Mouse (Mus musculus) thymus, postnatal 4 days (tissue): ENCODE data around the gene Kansl1l.

Experiments
- DNase-seq: peaks from one replicate; pipeline ENCODE4 v3.0.0; 2021

Kansl1l gene

DNA sequence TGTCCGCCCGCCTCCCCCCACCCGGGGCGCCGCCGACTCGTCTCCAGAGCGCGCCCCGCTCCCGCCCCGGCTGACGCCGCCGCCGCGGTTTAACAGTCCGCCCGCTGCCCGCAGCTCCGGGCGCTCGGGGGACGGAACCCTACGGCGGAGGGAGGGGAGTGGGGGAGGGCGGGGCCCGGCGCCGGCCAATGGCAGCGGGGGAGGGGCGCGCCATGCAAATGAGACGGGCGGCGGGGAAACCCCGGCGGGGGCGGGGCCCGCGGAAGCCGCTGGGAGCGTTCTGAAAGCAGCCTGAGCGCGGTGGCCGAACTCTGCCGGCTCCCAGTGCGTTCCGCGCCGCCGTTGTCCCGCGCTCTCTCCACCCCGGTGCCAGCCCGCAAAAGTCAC, at the start of gene Kansl1l:
Gene Kansl1l (minus strand): TSS at position 110 of the 387 bp plus-strand sequence.
- DNase-seq, result peak; percentile 99

DNA sequence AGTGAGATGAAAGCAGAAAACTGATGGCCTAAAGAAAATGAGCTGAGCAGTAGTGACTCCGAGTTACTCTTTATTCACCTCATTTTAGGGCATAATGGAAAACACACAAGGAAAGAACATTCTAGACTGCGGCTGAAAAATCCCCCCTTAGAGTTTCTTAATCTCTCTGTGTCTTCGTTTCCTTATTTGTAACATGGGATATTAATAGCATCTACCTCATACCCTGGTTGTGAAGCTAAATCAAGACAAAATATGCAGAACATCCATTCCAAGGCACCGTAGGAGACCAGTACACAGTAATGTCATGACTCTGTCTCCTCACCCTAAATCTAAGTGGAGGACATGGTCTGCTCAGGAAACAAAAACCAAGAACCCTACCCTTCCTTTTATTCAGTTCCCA, 48.3 kb upstream of the Kansl1l start:
- no peak for DNase-seq

DNA sequence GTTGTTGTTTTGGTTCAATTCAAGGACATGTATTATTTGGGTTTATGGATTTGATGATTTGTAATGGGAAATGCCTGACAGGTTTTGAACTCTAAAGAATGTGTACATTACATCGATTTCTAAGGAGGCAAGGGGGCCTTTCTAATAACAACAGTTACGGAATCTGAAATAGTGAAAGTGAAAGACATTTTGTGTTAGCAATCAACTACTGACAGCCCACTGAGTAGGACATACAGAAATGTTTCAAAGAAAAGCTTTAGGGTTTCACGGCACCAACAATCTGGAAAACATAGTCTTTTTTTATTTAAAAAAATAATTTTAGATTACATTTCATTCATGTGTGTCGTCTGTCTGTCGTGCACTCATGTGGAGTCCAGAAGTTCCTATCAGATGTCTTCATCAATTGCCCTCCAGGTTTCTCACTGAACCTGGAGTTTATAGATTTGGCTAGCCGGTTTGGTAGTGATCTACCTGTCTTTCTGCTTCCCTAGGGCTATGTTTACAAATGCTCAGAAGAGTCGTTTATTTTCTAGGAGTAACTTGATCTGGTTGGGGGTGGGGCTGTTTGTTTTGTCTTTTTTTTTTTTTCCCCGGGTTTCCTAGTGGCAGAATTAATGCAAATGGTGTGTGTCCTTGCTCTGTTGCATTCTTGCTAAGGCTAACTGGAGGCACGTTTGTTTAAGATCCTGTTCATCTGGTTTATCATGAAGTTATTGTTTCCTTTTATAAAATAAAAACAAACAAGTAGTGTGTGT, 46.6 kb upstream of the Kansl1l start:
- no peak for DNase-seq

DNA sequence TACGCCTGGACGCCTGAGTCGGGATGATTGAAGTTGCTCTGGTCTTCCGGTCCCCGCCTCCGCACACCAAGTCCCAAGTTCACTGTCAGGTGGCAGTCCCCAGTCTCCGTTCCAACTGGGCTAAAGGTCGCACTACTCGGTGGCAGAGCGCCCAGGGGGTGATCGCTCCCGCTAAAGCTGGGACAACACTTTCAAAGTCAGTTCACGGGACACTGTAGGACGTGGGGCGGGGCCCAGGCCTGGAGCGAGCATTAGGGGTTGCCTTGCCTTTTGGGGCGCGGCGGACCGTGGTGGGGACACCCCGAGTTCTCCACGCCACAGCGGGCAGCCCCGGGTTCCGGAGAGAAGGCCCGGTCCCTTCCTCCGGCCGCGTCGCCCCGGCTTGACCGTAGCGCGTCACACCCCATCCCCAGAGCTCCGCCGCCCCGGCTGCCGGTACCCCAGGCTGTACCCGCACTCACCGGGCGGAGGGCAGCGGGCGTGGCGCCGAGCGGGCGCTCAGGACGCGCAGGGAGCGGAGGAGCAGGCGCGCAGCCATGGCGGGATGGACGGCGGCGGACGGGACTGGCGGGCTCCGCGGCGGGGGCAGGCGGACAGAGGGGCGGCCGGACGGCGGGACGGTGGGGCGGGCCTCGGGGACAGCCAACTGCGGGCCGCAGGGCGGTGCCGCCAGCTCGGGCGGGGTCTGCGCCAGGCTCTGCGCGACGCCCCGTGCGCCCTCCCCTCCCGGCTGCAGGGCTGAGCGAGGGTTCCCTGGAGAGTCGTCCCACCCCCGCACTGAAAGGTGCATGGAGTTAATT, 45.5 kb upstream of the Kansl1l start, which contains the start of gene Acadl:
Gene Acadl (minus strand): TSS at position 566 of the 800 bp plus-strand sequence.
- DNase-seq, result peak; percentile 76

DNA sequence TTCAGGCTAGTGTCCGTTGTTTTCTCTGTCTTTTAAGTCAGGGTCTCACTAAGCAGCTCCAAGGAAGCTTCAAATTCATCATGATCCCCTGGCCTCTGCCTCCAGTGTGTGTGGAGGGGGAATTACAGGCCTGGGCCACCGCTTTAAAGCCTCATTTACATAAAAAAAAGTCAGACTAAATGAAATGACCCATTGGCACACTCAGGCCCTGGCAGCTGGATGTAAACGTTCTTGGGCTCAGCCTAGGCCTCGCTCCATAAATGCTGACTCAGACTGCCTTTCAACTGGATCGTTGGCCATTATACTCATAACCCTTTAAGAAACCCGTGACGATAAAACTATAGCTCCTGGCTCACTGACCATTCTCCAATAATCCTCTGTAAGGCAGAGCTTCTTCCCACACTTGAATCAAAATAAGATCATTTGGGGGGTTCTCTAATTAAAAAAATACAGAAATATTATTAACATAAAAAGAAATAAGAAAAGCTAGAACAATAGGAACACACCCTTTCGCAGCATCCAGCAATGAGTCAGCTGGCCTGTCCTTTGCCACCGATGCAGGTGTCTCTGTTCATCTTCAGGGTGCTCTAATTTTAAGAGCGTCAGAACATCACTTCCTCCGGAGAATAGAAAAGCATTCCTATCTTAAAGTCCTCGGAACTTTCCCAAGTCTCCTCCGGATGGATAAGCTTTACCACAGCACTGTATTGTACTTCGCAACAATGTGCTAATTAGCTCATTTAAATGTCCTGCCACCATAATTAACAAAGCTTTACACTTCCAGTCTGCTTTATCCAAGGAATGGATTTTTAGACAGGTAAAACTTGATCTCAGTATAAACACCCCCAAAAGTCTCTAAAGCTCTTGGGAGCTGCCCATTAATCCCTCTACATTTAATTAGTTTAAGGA, 44.7 kb upstream of the Kansl1l start:
- DNase-seq, result no peak

DNA sequence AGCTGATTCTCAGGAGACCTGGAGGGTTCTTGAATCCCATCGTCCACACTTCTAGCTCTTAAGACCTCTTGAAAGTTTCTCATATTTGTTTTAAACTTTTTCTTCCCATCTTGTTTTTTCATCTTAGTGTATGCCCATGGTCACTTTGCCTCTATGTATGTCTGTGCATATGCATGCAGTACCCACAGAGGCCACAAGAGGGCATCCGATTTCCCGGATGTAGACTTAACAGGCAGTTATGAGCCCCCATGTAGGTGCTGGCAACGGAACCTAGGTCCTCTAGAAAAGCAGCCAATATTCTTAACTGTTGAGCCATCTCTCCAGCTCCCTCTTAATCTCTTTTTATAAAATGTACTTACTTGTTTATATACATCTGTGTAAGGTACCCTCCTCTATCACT, 30.1 kb upstream of the Kansl1l start:
- peak; percentile 76 for DNase-seq

DNA sequence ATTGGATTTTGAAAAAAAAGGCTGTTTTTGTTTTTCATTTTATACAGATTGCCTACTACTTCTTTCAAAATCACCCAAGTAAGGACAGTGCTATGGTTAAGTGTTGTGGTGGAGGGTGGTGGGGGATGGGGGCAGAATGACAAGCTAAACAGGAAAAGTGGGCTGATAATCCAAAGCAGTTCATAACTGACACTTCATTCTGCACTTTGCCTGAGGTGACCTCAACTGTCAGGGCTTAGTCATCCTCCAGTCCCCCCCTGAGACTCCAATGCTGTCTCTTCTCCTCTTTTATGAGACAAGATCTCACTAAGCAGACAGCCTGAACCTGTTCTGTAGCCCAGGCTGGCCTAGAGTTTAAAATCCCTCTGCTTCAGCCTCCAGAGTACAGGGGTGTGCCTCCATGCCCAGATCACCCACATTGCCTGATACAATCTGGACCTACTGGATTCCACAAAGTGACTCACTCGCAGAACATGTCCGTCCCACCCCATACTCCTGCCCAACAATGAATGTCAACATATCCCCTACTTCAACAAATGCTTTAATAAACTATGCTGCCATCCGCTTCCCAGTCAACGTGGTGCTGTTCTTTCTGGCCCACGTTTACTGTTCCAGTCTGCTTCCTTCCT, 28.4 kb upstream of the Kansl1l start:
- DNase-seq, result no peak

DNA sequence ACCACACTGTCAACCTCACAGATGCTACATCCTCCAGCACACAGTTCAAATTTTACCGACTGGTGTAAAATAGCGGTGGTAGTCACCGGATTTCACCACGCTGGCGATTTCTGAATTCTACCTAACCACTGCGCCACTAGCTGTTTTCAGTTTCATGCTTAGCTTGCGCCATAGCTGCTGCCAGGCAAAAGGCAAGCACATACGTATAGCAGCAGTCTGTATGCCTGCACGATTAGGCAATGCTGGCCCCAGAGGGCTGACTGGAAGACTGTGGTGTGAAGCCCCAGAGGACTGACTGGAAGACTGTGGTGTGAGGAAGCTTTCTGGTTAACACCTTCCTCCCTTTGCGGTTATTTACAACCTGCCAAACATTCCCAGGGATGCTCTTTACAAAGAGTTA, 24.6 kb upstream of the Kansl1l start:
- no peak for DNase-seq

DNA sequence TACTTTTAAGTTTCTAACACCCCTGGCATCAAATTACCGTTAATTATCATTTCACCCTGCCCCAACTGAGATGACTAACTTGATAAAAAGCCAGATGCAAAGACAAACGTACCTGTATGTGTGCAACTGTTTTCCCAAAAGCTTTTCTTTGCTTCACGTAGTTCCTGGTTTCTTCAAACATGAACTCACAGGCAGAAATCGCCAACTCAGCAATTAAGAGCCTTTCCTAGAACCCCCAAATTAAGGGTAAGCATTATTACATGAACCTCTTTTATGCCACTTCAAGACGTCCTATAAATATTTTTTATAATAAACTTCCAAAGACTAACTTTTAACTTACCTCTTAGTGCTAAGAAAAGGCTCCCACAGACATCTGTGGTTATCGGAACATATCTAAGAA, 24.1 kb upstream of the Kansl1l start:
- DNase-seq, result no peak

DNA sequence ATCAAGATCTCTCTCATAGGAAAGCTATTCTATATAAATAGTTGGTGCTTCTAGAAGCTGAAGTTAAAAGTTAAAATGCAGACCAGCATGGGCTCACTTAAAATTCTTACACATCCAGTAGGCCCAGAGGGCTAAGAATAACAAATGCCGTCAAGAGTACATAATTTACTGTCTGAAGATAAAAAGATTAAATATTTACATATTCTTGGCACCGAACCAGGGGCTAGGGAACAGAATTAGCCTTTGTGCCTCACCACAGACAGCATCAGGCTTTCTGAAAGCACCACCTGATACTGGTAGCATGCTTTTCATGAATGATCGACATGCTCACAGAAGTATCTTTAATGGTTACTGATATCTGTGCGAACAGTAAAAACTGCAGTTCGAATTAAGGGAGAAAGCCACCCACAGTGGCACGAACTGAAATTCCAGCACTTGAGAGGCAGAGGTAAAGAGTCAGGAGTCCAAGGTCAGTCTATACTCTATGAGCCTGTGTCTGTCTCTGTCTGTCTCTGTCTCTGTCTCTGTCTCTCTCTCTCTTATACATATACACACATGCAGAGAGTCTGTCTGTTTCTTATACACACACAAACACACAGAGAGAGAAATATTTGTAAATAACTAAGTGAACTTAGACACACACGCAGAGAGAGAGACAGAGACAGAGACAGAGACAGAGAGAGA, 22.5 kb upstream of the Kansl1l start:
- no peak for DNase-seq

DNA sequence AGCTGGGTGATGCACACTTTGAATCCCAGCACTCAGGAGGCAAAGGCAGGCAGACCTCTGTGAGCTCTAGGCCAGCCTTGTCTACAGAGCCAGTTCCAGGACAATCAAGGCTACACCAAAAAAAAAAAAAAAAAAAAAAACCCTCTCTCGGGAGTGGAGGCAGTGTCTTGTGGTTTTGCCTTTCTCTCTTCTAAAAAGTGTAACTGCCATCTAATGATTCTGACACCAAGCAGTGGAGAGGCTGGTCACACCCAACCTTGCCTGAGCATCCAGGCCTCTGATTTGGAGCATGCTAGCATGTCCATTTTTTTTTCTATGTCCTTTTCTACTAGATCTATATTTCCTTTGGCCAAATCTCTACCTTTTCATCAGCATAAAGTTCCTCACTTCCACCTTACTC, 21.8 kb upstream of the Kansl1l start:
- DNase-seq, result no peak

DNA sequence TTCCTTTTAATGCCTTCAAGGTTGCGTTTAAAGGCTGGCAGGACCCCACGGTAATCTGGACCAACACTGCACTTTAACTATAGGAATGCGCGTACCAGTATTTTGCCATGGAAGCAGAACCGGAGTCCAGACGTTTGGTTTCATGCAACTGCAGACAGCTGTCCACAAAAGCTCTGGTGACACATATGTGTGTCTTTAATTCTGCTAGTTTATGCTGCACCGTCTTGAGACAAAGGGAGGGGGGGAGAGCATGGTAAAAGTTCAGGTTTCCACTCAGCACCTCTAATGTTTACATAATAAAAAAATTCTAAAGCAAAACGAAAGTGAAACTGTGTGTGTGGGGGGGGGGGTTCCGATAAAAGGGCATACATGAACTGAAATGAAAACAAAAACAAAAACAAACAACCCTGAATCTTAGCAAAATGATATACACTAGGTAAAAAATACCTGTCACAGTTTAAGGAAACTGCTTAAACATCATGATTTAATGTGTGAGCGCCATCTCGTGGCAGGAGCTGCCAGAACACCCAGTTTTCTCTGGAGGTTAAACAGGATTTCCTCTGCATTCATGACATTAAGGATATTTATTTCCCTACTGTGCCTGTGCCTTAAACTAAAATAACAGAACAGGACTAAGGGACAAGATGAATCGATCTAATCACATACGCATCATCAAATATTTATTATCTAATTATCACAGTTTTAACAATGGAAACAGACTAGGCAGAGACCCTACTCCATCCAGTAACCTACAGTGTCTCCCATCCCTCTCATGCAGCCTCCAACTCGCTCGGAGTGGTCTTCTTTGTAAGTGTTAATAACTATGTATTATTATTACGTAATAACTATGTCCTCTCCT, 21.1 kb upstream of the Kansl1l start:
- peak; percentile 94 for DNase-seq

DNA sequence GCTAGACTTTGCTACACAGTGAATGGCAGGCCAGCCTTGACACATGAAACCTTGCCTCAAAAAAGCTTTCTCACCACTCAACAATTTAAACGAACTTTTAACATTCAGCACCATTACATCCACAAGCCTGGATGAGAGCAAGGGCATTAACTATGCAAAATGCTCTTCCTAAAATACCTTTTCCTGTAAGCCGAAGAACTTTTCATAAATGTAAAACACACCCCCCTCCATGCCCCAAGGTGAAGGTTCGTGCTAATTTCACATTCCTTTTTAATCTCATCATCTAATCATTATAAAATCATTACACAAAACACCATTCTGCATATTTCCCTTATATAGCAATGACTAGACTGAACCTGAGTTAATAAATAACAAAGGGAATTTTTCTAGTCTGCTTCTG, 19.8 kb upstream of the Kansl1l start:
- DNase-seq, result no peak

DNA sequence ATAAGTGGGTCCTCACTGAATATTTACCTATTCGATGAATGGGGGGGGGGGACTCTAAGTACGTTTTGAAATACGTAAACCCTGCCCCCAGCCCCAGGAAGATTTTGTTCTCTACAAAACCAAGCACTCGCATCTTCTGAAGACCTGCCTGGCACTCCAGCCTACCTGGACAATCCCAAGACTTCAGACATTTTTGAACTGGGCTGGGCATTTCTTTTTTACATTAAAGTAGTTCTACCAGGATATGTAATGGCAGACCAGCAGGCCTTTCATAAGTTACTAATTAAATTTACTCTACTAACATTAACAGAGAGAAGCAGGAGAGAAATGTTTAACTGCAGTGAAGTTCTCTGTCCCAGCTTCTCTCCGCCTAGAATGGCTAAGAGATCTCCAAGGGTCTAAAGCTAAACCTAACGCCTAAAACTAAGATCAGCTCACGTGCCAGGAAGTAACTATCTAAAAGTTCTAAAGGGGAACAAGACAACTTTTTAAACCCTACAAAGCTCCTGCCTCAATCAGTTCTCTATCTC, 15.3 kb upstream of the Kansl1l start:
- DNase-seq, result no peak

DNA sequence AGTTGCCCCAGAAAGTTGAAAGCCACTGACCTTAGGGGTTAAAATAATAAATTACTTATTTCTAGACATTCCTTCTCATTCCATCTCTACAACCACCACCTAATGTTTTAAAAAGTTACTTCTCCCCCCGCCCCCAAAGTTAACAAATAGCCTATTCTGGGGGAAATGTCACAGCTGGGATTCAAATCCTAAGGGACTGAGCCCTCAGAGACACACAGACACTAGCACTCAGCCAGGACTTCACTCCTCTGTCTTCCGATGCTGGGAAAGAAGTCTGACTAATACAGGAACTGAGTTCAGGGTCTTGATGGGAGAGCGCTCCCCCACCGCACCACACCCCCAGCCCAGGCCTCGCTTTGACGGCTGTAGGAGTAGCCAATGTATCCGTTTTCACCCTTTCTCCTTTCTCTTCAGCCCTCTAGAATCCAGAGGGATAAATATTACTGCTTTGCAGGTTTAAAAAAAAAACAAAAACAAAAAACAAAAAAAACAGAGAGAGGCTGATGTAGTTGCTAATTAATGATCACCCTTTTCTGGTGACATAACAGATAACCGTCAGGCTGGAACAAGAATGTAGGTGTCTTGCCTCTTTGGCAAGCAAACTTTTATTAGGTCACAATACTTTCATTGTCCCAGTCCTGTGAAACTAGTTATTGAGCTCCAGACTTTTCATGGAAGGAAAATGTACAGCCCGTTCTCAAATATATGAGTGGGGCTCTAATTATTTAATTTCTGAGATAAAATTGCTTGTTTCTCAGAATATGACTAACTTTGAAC, 14.7 kb upstream of the Kansl1l start:
- DNase-seq, result no peak

DNA sequence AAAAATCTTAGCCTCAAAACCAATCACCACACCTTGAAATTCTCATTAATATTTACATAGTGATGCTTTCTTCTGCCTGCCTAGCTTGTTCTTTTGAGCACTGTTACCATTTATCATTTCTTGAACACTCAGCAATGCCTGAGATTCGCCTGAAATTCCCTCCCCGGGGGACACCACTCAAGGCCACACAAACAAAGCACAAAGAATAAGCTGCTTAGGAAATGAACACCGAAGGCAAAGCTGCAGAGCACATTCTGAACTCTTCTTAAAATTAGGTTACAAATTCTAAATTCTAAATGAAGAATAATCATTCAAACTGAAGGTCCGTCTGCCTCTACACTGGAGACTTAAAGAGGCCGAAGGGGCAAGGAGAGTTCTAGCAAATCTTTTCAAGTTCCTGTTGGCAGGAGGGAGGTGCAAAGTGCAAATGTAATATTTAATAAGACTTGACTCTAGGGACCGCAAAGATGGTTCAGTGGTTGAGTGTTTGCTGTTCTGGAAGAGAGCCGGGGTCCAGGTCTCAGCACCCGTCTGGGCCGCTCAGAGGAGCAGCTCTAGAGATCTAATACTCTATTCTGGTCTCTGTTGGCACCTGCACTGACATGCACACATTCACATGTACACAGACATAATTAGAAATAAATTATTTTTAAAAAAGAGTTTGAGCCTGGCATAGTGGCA, 12.2 kb upstream of the Kansl1l start:
- DNase-seq, result no peak

DNA sequence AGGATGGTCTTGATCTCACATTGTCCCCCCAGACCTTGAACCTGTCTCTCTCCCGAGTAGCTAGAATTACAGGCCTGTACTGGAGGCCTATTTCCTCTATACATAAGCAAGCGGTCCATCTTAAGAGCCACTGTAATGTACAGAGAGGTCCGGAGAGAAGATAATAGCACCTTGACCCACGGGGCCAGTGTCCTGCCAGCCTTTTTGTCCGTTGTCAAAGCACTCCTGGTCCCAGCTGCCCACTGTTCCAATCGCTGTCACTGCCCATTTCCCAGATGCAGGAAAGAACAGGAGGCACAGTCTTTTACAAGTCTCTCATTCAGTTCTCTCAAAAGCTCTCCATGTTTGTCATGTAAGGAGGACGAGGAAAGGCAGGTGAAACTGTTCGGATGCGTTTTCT, 4.6 kb upstream of the Kansl1l start:
- no peak for DNase-seq

DNA sequence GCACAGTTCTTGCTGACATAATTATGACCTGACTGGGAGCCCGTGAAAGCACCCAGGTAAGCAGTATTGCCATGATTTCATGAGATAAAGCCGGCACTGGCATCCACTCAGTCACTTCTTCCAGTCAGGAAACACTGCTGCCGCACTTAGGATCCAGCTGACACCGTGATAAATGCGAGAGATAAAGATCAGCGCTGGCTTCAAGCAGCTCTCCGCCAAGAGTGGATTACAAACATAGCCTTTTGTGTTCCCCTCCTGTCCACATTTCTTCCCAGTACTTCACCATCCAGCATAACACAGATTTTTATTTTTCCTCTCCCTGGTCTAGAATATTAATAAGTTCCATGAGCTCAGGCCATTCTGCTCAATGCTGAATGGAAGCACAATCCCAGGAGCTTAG, 2.9 kb upstream of the Kansl1l start:
- no peak for DNase-seq

DNA sequence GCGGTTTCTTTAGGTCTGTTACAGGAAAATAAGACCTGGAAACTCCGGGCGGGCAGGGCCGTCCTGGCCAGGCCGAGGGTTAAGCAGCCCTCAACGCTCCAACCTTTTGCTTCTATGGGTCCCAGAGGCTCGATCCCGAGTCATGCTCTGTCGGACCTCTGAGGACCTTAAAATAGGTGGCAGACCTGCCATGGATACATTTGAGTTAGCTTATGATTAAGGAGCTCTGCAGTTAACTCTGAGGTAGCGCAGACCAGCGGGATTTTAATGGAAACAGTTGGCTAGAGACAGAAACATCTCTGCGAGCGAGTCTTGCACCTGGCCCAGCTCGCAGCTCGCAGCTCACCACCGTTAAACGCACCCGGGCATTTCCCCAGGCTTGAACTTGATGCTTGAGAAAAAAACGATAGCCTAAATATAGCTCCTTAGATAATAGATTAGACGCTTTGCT, 528 bp upstream of the Kansl1l start:
- no peak for DNase-seq
